Mouse (Mus musculus) hindbrain, embryonic 15.5 days (tissue): ENCODE data around the gene Rnf135. TPM values are rescaled to one million over a fixed set of nuclear protein-coding genes. Genes with fewer than 3 reads are reported as not detected.
"Not testable (repeated sequence)": the region's sequence is repeated elsewhere in the genome, so short reads cannot be mapped to it uniquely, and the experiment has no call there.

ENCODE experiments used
- ATAC-seq: fragments of 200-750 bp; cut with Nextera tagmentation; 2 replicates; pipeline ENCODE4 v1.8.0; 2017; ENCODE audit warnings: low read depth, moderate number of reproducible peaks, moderate TSS enrichment; ENCODE audit not compliant: low FRiP score
- H3K27ac ChIP-seq: fragments of 300-500 bp; sonication (generic); replicated peaks from 2 replicates; pipeline ENCODE4 v1.5.1; 2015; ENCODE audit warnings: mild to moderate bottlenecking, inconsistent platforms
- H3K27me3 ChIP-seq: fragments of 300-500 bp; sonication (generic); 2 replicates; pipeline ENCODE4 v1.6.1; 2015; ENCODE audit warnings: control low read depth, inconsistent platforms
- H3K36me3 ChIP-seq: fragments of 300-500 bp; sonication (generic); 2 replicates; pipeline ENCODE4 v1.6.1; 2015; ENCODE audit warnings: control low read depth, inconsistent platforms
- H3K4me1 ChIP-seq: fragments of 300-500 bp; sonication (generic); replicated peaks from 2 replicates; pipeline ENCODE4 v1.6.1; 2015; ENCODE audit warnings: control low read depth, inconsistent platforms
- H3K4me2 ChIP-seq: fragments of 300-500 bp; sonication (generic); 2 replicates; pipeline ENCODE4 v1.6.1; 2015; ENCODE audit warnings: moderate library complexity, mild to moderate bottlenecking, inconsistent platforms
- H3K4me3 ChIP-seq: fragments of 300-500 bp; sonication (generic); 2 replicates; pipeline ENCODE4 v1.5.1; 2015; ENCODE audit warnings: mild to moderate bottlenecking, inconsistent platforms
- H3K9ac ChIP-seq: fragments of 300-500 bp; sonication (generic); 2 replicates; pipeline ENCODE4 v1.6.1; 2015; ENCODE audit warnings: inconsistent platforms
- H3K9me3 ChIP-seq: fragments of 300-500 bp; sonication (generic); 2 replicates; pipeline ENCODE4 v1.6.1; 2016; ENCODE audit warnings: control low read depth, inconsistent platforms
- WGBS: fragments of 180-500 bp; shearing (Covaris S2); methylation state at CpG from one replicate; pipeline ENCODE4 v1.1.7; 2015; 5-methylcytosine and 5-hydroxymethylcytosine counted together
- polyA plus RNA-seq: library from polyadenylated mRNA; unstranded; fragments of >200 nt; fragmentation: Nextera tagmentation; extraction: Ambion mirVana; gene quantifications from 2 replicates; pipeline ENCODE4 v1.2.1, GENCODE M21; 2015

Gene Rnf135
- polyA plus RNA-seq, 1 experiment from 2014 or later: 3.9 TPM

DNA sequence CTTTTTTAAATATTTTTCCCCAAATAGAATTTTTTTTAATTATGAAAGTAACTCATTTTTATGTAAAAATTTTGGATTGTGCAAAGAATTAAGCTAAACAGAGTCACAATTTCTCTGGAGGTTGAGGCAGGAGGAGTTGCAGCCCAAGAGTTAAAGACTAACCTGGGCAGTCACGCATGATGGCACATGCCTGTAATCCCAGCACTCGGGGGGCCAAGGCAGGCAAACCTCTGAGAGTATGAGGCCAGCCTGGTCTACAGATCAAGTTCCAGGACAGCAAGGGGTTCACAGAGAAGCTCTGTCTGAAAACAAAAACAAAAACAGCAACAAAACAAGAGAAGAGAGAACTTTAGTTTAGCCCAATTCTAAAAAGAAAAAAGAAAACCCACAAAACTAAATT, 19.4 kb upstream of the Rnf135 start:
- Histone ChIP-seq H3K4me1 (no peaks in the 10 kb centered on the region), H3K4me3 (no peak overlapping the region), H3K9me3 (no peaks in the 10 kb centered on the region), H3K36me3 (no peaks in the 10 kb centered on the region), H3K27me3 (no peaks in the 10 kb centered on the region), H3K4me2 (no peak overlapping the region), H3K9ac (no peak overlapping the region), H3K27ac (no peak overlapping the region)
- 52% methylated on average over 2 of the region's 2 CpGs for WGBS
- no peak for ATAC-seq

- no peaks in the 10 kb centered on the region for H3K27me3 ChIP-seq
- no peak overlapping the region for H3K4me2 ChIP-seq
- no peak overlapping the region for H3K9ac ChIP-seq
- H3K9me3 ChIP-seq: no peaks in the 10 kb centered on the region
- H3K36me3 ChIP-seq: no peaks in the 10 kb centered on the region
- 95% methylated on average over 9 of the region's 9 CpGs for WGBS
- no peak overlapping the region for H3K4me3 ChIP-seq
- no peak for ATAC-seq
- no peaks in the 10 kb centered on the region for H3K4me1 ChIP-seq
- H3K27ac ChIP-seq: no peak overlapping the region
Observed at GRCm38 (mm10) chr11:80168121-80168520, 15.5 kb upstream of the Rnf135 start.

GRCm38 (mm10) chr11:80168611-80169249, 14.9 kb upstream of the Rnf135 start:
- no peaks in the 10 kb centered on the region for H3K27me3 ChIP-seq
- no peak for ATAC-seq
- no peak overlapping the region for H3K4me2 ChIP-seq
- no peaks in the 10 kb centered on the region for H3K4me1 ChIP-seq
- H3K27ac ChIP-seq: no peak overlapping the region
- H3K9ac ChIP-seq: no peak overlapping the region
- 82% methylated on average over 4 of the region's 4 CpGs for WGBS
- H3K36me3 ChIP-seq: no peaks in the 10 kb centered on the region
- H3K9me3 ChIP-seq: no peaks in the 10 kb centered on the region
- no peak overlapping the region for H3K4me3 ChIP-seq

DNA sequence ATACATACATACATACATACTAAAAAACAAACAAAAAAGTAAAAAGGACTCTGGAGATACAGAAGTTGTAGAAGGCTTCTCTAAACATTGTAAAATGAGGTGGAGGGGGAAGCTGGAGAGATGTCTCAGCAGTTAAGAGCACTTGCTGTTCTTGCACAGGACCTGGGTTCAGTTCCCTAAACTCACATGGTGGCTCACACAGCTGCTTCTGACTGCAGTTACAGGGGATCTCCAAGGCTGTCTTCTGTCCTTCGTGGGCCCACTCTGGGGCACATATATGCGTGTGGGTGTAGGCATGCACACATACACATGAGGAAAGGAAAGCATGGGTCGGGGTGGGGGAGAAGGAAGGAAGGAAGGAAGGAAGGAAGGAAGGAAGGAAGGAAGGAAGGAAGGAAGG, 14.0 kb upstream of the Rnf135 start:
- no peaks in the 10 kb centered on the region for H3K27me3 ChIP-seq
- WGBS: 88% methylated on average over 3 of the region's 3 CpGs
- no peaks in the 10 kb centered on the region for H3K36me3 ChIP-seq
- no peak overlapping the region for H3K4me2 ChIP-seq
- no peaks in the 10 kb centered on the region for H3K4me1 ChIP-seq
- H3K27ac ChIP-seq: no peak overlapping the region
- H3K9me3 ChIP-seq: no peaks in the 10 kb centered on the region
- no peak overlapping the region for H3K4me3 ChIP-seq
- ATAC-seq: no peak
- no peak overlapping the region for H3K9ac ChIP-seq

DNA sequence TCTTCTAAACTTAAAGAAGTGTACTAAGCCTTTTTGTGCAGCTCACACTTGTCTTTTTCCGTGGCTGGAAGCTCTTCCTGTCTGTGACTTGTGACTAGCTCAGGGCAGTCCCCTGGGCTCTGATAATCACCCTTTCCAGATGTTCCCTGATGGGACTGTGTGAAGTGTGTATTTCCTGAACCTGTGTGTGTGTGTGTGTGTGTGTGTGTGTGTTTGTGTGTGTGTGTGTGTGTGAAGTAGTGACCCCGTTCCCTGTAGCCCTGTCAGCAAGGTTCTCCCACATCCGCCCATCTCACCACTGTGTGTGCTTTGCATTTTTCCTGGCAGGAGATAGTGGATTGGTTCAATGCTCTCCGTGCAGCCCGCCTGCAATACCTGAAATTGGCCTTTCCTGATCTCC, 13.3 kb upstream of the Rnf135 start:
- Histone ChIP-seq H3K9ac (no peak overlapping the region), H3K4me2 (no peak overlapping the region), H3K36me3 (no peaks in the 10 kb centered on the region), H3K27me3 (no peaks in the 10 kb centered on the region), H3K4me1 (no peaks in the 10 kb centered on the region), H3K9me3 (no peaks in the 10 kb centered on the region), H3K4me3 (no peak overlapping the region), H3K27ac (no peak overlapping the region)
- no peak for ATAC-seq
- 84% methylated on average over 5 of the region's 5 CpGs for WGBS

DNA sequence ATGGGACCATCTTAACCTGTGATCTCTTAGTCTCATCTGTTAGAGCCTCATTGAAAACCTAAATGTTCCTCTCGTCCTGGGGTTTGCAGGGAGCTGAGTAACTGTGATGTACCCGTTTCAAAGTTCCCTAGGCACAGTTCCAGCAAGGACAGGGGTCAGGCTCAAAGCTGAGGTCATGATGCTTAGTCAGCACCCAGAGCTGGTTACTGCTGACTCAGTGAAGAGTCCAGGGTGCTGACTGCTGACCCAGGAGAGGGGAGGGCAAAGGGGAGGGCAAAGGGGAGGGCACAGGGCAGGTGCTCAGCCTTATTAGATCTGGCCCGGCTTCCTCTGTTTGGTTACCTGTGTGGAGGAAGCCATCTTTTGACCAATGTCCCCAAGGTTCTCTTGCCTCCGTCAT, 11.8 kb upstream of the Rnf135 start:
- WGBS: 73% methylated on average over 4 of the region's 4 CpGs
- Histone ChIP-seq H3K9ac (no peak overlapping the region), H3K36me3 (no peaks in the 10 kb centered on the region), H3K4me3 (no peak overlapping the region), H3K4me1 (no peaks in the 10 kb centered on the region), H3K4me2 (no peak overlapping the region), H3K27ac (no peak overlapping the region), H3K27me3 (no peaks in the 10 kb centered on the region), H3K9me3 (no peaks in the 10 kb centered on the region)
- no peak for ATAC-seq

- Histone ChIP-seq H3K27me3 (no peaks in the 10 kb centered on the region), H3K9me3 (no peaks in the 10 kb centered on the region), H3K36me3 (no peaks in the 10 kb centered on the region), H3K4me1 (no peaks in the 10 kb centered on the region), H3K9ac (no peak overlapping the region), H3K4me3 (no peak overlapping the region), H3K4me2 (no peak overlapping the region), H3K27ac (no peak overlapping the region)
- no peak for ATAC-seq
- WGBS: 86% methylated on average over 11 of the region's 11 CpGs
Observed at GRCm38 (mm10) chr11:80173963-80174670, 9.5 kb upstream of the Rnf135 start.

DNA sequence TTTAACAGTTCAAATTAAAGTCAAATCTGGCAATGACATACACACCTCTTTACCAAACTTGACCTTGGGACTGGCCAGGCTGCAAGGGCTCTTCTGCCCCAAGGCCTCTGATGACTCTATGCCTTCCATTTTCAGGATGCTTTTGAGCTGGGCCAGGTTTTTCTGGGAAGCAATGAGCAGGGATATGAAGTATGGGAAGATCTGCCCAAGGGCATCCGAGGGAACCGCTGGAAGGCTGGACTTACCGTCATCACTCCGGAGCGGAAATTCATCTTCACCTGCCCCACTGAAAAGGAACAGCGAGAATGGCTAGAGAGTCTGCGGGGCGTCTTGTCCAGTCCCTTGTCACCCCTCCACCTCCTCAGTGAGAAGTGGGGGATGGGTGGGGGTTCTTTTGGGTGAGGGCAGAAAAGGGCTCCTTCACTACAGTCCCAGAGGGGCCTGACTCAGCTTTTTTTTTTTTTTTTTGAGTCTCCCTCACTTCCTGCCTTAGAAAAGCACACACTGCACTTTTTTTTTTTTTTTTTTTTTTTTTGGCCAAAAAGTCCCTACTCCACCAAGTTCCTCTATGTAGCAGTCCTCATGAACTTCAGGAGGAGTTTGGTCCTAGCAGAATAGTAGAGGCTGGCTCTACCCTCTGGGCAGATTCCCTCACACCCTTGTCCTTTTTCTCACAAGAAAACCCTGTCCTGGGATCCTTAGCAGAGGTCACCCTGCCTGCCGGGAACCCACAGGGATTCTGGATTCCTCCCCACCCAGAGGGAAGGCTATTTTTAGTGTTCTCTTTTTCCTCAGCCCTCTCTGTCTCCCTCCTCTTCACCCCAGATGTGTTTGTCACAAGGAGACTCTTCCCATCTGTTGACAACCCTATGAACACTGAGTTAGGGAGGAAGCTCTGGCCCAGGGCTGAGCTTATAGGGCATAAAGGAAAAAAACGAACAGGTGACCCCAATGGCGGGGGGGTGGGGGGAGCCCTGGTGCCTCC, 6.4 kb upstream of the Rnf135 start:
- H3K27ac ChIP-seq: no peak overlapping the region
- H3K4me2 ChIP-seq: no peak overlapping the region
- H3K9ac ChIP-seq: no peak overlapping the region
- no peak overlapping the region for H3K4me3 ChIP-seq
- H3K36me3 ChIP-seq: no peaks in the 10 kb centered on the region
- H3K9me3 ChIP-seq: no peaks in the 10 kb centered on the region
- H3K27me3 ChIP-seq: no peaks in the 10 kb centered on the region
- H3K4me1 ChIP-seq: no peaks in the 10 kb centered on the region
- ATAC-seq: no peak
- 77% methylated on average over 11 of the region's 11 CpGs for WGBS

GRCm38 (mm10) chr11:80178316-80178715, 5.3 kb upstream of the Rnf135 start:
- Histone ChIP-seq H3K27me3 (no peaks in the 10 kb centered on the region), H3K27ac (no peak overlapping the region), H3K9me3 (no peaks in the 10 kb centered on the region), H3K36me3 (no peaks in the 10 kb centered on the region), H3K4me1 (no peaks in the 10 kb centered on the region), H3K9ac (no peak overlapping the region), H3K4me3 (no peak overlapping the region), H3K4me2 (no peak overlapping the region)
- no peak for ATAC-seq
- WGBS: 87% methylated on average over 8 of the region's 8 CpGs

DNA sequence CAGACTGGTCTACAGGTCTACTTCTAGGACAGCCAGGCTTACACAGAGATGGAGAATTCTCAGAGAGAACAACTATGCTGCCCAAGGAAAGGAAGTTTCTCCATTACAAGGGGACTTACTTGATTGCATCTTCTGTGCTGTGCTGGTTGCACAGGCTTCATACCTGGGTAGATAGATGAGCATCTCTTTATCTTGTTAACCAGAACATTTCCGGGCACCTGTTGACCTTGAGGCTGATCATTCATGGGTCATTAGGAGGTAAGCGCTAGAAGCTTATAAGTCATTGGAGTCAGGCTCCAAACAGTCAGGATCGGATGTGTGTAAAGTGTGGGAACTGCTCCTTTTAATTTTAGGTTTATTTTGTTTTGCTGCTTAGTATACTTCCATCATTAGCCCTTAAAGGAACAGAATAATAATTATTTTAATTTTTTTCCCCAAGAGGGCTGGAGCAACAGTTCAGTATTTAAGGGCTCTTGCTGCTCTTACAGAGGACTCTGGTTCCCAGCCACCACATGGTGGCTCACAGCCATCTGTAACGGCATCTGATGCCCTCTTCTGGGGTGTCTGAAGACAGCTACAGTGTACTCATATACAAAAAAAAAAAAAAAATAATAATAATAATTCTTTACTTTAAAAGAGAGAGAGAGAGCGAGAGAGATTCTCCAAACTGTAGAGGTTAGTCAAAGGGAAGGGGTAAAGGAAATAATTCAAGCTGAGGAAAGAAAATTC, 2.5 kb upstream of the Rnf135 start:
- 80% methylated on average over 5 of the region's 5 CpGs for WGBS
- Histone ChIP-seq H3K4me1 (no peaks in the 10 kb centered on the region), H3K4me2 (no peak overlapping the region), H3K9ac (no peak overlapping the region), H3K4me3 (no peak overlapping the region), H3K27me3 (no peaks in the 10 kb centered on the region), H3K9me3 (no peaks in the 10 kb centered on the region), H3K36me3 (no peaks in the 10 kb centered on the region), H3K27ac (no peak overlapping the region)
- no peak for ATAC-seq

- Histone ChIP-seq H3K4me3 (peak overlapping the region; percentile 55), H3K9ac (peak overlapping the region; percentile 70; the same call in 1 of the 2 replicates), H3K4me2 (peak overlapping the region; percentile 78), H3K27ac (0 out of 2 replicates have a peak overlapping the region, but pooled peaks have one; percentile 75)
- WGBS: 45% methylated on average over 12 of the region's 12 CpGs
- H3K27me3 ChIP-seq, H3K4me1 ChIP-seq, H3K9me3 ChIP-seq, H3K36me3 ChIP-seq: not testable (repeated sequence)
- peak; percentile 38; the same call in 1 of the 2 replicates for ATAC-seq
Observed at GRCm38 (mm10) chr11:80183054-80183704, 472 bp upstream of the Rnf135 start.
